Mouse (Mus musculus): Measurements from ENCODE around the gene Trp53. TPM values are rescaled to one million over a fixed set of nuclear protein-coding genes. Genes with fewer than 3 reads are reported as not detected.
A peak's percentile ranks its signal among the peaks of the same experiment; 100 is the strongest.
"Not testable (repeated sequence)": the region's sequence is repeated elsewhere in the genome, so short reads cannot be mapped to it uniquely, and the experiment has no call there.

Gene Trp53
- 104 and 161 TPM in 2 replicates for polyA plus RNA-seq (2016; fragmentation: Nextera tagmentation; extraction: Ambion mirVana)

- Histone ChIP-seq H3K27ac (peak within 1 kb of the TSS; percentile 91), H3K36me3 (peaks cover 26% of the 10 kb centered on the region), H3K4me1 (peaks cover 45% of the 10 kb centered on the region), H3K4me3 (peak within 1 kb of the TSS; percentile 70), H3K27me3 (ENCODE audit: insufficient read depth, poor library complexity, severe bottlenecking) (no peaks in the 10 kb centered on the region), H3K9me3 (no peaks in the 10 kb centered on the region)
- peak; percentile 98 for DNase-seq (ENCODE audit: low spot score)
- under 1% methylated on average over 13 of the region's 13 CpGs for WGBS
Measured at GRCm38 (mm10) chr11:69580091-69580514, at the start of gene Trp53, which contains the start of gene Wrap53. Gene Trp53 (plus strand): TSS chr11:69580359. Gene Wrap53 (minus strand): TSS chr11:69580255.

GRCm38 (mm10) chr11:69530755-69531154, 49.4 kb upstream of the Trp53 start:
- not testable (repeated sequence) for H3K4me3 ChIP-seq; DNase-seq (ENCODE audit: low spot score); H3K36me3 ChIP-seq; H3K27ac ChIP-seq; H3K27me3 ChIP-seq (ENCODE audit: insufficient read depth, poor library complexity, severe bottlenecking); H3K9me3 ChIP-seq; H3K4me1 ChIP-seq
- 85% methylated on average over 6 of the region's 6 CpGs for WGBS

GRCm38 (mm10) chr11:69532480-69533150, 47.5 kb upstream of the Trp53 start:
- DNase-seq (ENCODE audit: low spot score) = no peak
- no peak overlapping the region for H3K27ac ChIP-seq
- no peaks in the 10 kb centered on the region for H3K27me3 ChIP-seq (ENCODE audit: insufficient read depth, poor library complexity, severe bottlenecking)
- H3K4me3 ChIP-seq = no peak overlapping the region
- no peaks in the 10 kb centered on the region for H3K36me3 ChIP-seq
- no peaks in the 10 kb centered on the region for H3K9me3 ChIP-seq
- H3K4me1 ChIP-seq = no peaks in the 10 kb centered on the region
- 77% methylated on average over 7 of the region's 7 CpGs for WGBS

- Histone ChIP-seq H3K27ac (no peak overlapping the region), H3K36me3 (no peaks in the 10 kb centered on the region), H3K4me1 (no peaks in the 10 kb centered on the region), H3K9me3 (no peaks in the 10 kb centered on the region), H3K4me3 (no peak overlapping the region), H3K27me3 (ENCODE audit: insufficient read depth, poor library complexity, severe bottlenecking) (no peaks in the 10 kb centered on the region)
- DNase-seq (ENCODE audit: low spot score) = no peak
- 62% methylated on average over 1 of the region's 1 CpGs for WGBS
Measured at GRCm38 (mm10) chr11:69534990-69535389, 45.2 kb upstream of the Trp53 start.

- no peak overlapping the region for H3K4me3 ChIP-seq
- 0 out of 2 replicates have a peak, but pooled peaks cover 5% of the 10 kb centered on the region for H3K27me3 ChIP-seq (ENCODE audit: insufficient read depth, poor library complexity, severe bottlenecking)
- WGBS = 96% methylated on average over 2 of the region's 2 CpGs
- no peaks in the 10 kb centered on the region for H3K9me3 ChIP-seq
- H3K27ac ChIP-seq = no peak overlapping the region
- no peaks in the 10 kb centered on the region for H3K36me3 ChIP-seq
- DNase-seq (ENCODE audit: low spot score) = no peak
- peaks cover 5% of the 10 kb centered on the region; the same call in 1 of the 2 replicates for H3K4me1 ChIP-seq
Measured at GRCm38 (mm10) chr11:69540700-69541099, 39.5 kb upstream of the Trp53 start.

GRCm38 (mm10) chr11:69541741-69542140, 38.4 kb upstream of the Trp53 start:
- WGBS = 43% methylated on average over 1 of the region's 3 CpGs
- not testable (repeated sequence) for H3K36me3 ChIP-seq; H3K4me3 ChIP-seq; H3K27me3 ChIP-seq (ENCODE audit: insufficient read depth, poor library complexity, severe bottlenecking); H3K27ac ChIP-seq; DNase-seq (ENCODE audit: low spot score); H3K9me3 ChIP-seq
- peaks cover 15% of the 10 kb centered on the region for H3K4me1 ChIP-seq

GRCm38 (mm10) chr11:69543598-69543997, 36.6 kb upstream of the Trp53 start:
- H3K27me3 ChIP-seq (ENCODE audit: insufficient read depth, poor library complexity, severe bottlenecking) = peaks cover 16% of the 10 kb centered on the region
- no peak overlapping the region for H3K4me3 ChIP-seq
- H3K27ac ChIP-seq = no peak overlapping the region
- peaks cover 29% of the 10 kb centered on the region for H3K4me1 ChIP-seq
- H3K9me3 ChIP-seq = no peaks in the 10 kb centered on the region
- H3K36me3 ChIP-seq = no peaks in the 10 kb centered on the region
- no peak for DNase-seq (ENCODE audit: low spot score)
- WGBS = 41% methylated on average over 3 of the region's 3 CpGs

- Histone ChIP-seq H3K27me3 (ENCODE audit: insufficient read depth, poor library complexity, severe bottlenecking) (peaks cover 34% of the 10 kb centered on the region), H3K4me1 (peaks cover 37% of the 10 kb centered on the region), H3K36me3 (no peaks in the 10 kb centered on the region), H3K4me3 (peak overlapping the region; percentile 69), H3K27ac (peak overlapping the region; percentile 92), H3K9me3 (no peaks in the 10 kb centered on the region)
- no peak for DNase-seq (ENCODE audit: low spot score)
- WGBS = 22% methylated on average over 7 of the region's 7 CpGs
Measured at GRCm38 (mm10) chr11:69545957-69546356, 34.2 kb upstream of the Trp53 start.

- DNase-seq (ENCODE audit: low spot score) = peak; percentile 91
- Histone ChIP-seq H3K27ac (peak overlapping the region; percentile 92), H3K9me3 (no peaks in the 10 kb centered on the region), H3K4me1 (peaks cover 37% of the 10 kb centered on the region), H3K4me3 (peak overlapping the region; percentile 69), H3K27me3 (ENCODE audit: insufficient read depth, poor library complexity, severe bottlenecking) (peaks cover 34% of the 10 kb centered on the region), H3K36me3 (no peaks in the 10 kb centered on the region)
- under 1% methylated on average over 44 of the region's 44 CpGs for WGBS
Measured at GRCm38 (mm10) chr11:69546423-69547053, 33.6 kb upstream of the Trp53 start.

- no peak for DNase-seq (ENCODE audit: low spot score)
- H3K27me3 ChIP-seq (ENCODE audit: insufficient read depth, poor library complexity, severe bottlenecking) = peaks cover 34% of the 10 kb centered on the region
- H3K27ac ChIP-seq = peak overlapping the region; percentile 92
- WGBS = 7% methylated on average over 15 of the region's 15 CpGs
- no peaks in the 10 kb centered on the region for H3K36me3 ChIP-seq
- H3K4me1 ChIP-seq = peaks cover 37% of the 10 kb centered on the region
- peak overlapping the region; percentile 69 for H3K4me3 ChIP-seq
- H3K9me3 ChIP-seq = no peaks in the 10 kb centered on the region
Measured at GRCm38 (mm10) chr11:69547071-69547470, 33.1 kb upstream of the Trp53 start.

- H3K27ac ChIP-seq = peak within 1 kb of the TSS; percentile 33; the same call in 1 of the 2 replicates
- H3K4me1 ChIP-seq = peaks cover 49% of the 10 kb centered on the region
- 43% methylated on average over 12 of the region's 12 CpGs for WGBS
- no peak within 1 kb of the TSS for H3K4me3 ChIP-seq
- no peak for DNase-seq (ENCODE audit: low spot score)
- H3K36me3 ChIP-seq = peaks cover 1% of the 10 kb centered on the region; the same call in 1 of the 2 replicates
- no peaks in the 10 kb centered on the region for H3K9me3 ChIP-seq
- H3K27me3 ChIP-seq (ENCODE audit: insufficient read depth, poor library complexity, severe bottlenecking) = peaks cover 32% of the 10 kb centered on the region
Measured at GRCm38 (mm10) chr11:69549060-69549656, 31.0 kb upstream of the Trp53 start, which contains the start of gene Dnah2. Gene Dnah2 (minus strand): TSS chr11:69549110.

- peaks cover 38% of the 10 kb centered on the region for H3K27me3 ChIP-seq (ENCODE audit: insufficient read depth, poor library complexity, severe bottlenecking)
- no peak for DNase-seq (ENCODE audit: low spot score)
- WGBS = 76% methylated on average over 4 of the region's 4 CpGs
- peaks cover 22% of the 10 kb centered on the region for H3K36me3 ChIP-seq
- no peak overlapping the region for H3K4me3 ChIP-seq
- peaks cover 56% of the 10 kb centered on the region for H3K4me1 ChIP-seq
- H3K9me3 ChIP-seq = no peaks in the 10 kb centered on the region
- H3K27ac ChIP-seq = no peak overlapping the region
Measured at GRCm38 (mm10) chr11:69551310-69551709, 28.8 kb upstream of the Trp53 start.
